ENCODE assay signal across 17 mouse cellular contexts in the genomic region with DNA sequence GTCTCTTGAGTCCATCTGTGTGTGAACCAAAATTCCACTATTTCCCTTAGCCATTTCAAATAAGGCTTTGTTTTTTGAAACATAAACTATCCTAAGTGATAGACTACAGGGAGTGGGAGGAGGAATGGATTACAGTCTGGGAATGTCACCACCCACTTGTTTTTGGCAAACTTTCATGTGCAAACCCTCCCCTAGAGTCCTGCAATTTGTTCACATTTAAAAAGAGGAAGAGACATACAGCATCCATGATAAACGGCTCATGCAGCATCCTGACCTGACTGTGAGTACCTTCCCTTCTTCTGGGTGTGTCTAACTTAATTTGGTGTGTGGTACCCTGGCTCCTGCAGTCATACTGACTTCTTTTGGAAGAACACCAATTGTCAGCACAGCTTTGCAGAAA.
DNase-seq lines count a peak whose midpoint lies in the region; ATAC-seq lines count a peak whose summit lies in the region.
"Had no signal": no experiment of that assay in that cellular context is flagged by ENCODE, and none has a peak within 500 bp of the region (broad histone marks: within the 10 kb centered on the region; RNA-seq: fewer than 3 reads in every experiment).

No protein-coding gene starts in this region.

- H3K27ac ChIP-seq in intestine, embryonic 15.5 days, result no peak overlapping the region
- no peak overlapping the region for H3K27ac ChIP-seq in embryonic facial prominence, embryonic 10.5 days (replicated peaks)
- H3K27ac ChIP-seq: heart, embryonic 13.5 days; macrophage; neural tube, embryonic 13.5 days had no signal

- peak; percentile 17 to 66 for DNase-seq in layer of hippocampus, adult 18-20 months (ENCODE audit: low spot score in 2 of 2)
- DNase-seq in layer of hippocampus, postnatal 25 days (ENCODE audit: extremely low spot score in 1 of 2, low spot score in 1 of 2), result no peak
- DNase-seq in 3T3-L1 (ENCODE audit: low read depth, low spot score), result peak; percentile 16
- DNase-seq in adipocyte (ENCODE audit: low spot score), result peak; percentile 3
- peak; percentile 37 for DNase-seq in layer of hippocampus, adult 9-11 months
- no peak for DNase-seq in embryonic facial prominence, embryonic 10.5 days (ENCODE audit: low spot score)
- DNase-seq in thymus, postnatal 25 days, result no peak
- DNase-seq: cerebellum, adult 11 months; liver had no signal

- H3K9me3 ChIP-seq in intestine, embryonic 15.5 days, result no peaks in the 10 kb centered on the region
- no peaks in the 10 kb centered on the region for H3K9me3 ChIP-seq in embryonic facial prominence, embryonic 10.5 days
- H3K9me3 ChIP-seq: heart, embryonic 13.5 days; neural tube, embryonic 13.5 days had no signal

- no peaks in the 10 kb centered on the region for H3K36me3 ChIP-seq in intestine, embryonic 15.5 days
- no peaks in the 10 kb centered on the region for H3K36me3 ChIP-seq in embryonic facial prominence, embryonic 10.5 days (replicated peaks)
- H3K36me3 ChIP-seq: heart, embryonic 13.5 days; neural tube, embryonic 13.5 days had no signal

- H3K9ac ChIP-seq in intestine, embryonic 15.5 days, result no peak overlapping the region
- H3K9ac ChIP-seq: heart, embryonic 13.5 days; neural tube, embryonic 13.5 days had no signal

- no peak for ATAC-seq in intestine, embryonic 15.5 days
- ATAC-seq: activated CD4-positive, CD25-positive, alpha-beta regulatory T cell, adult 4 months; CD4-positive, CD25-positive, alpha-beta regulatory T cell, adult 4 months; forebrain, embryonic 16.5 days; intestine, embryonic 16.5 days had no signal

- H3K4me3 ChIP-seq in intestine, embryonic 15.5 days (replicated peaks), result no peak overlapping the region
- no peak overlapping the region for H3K4me3 ChIP-seq in embryonic facial prominence, embryonic 10.5 days
- H3K4me3 ChIP-seq: heart, embryonic 13.5 days; neural tube, embryonic 13.5 days had no signal

- H3K4me2 ChIP-seq in intestine, embryonic 15.5 days (replicated peaks), result no peak overlapping the region
- H3K4me2 ChIP-seq: heart, embryonic 13.5 days; neural tube, embryonic 13.5 days had no signal

- H3K4me1 ChIP-seq in intestine, embryonic 15.5 days (replicated peaks), result no peaks in the 10 kb centered on the region
- no peaks in the 10 kb centered on the region for H3K4me1 ChIP-seq in embryonic facial prominence, embryonic 10.5 days
- H3K4me1 ChIP-seq: heart, embryonic 13.5 days; neural tube, embryonic 13.5 days had no signal

- no peaks in the 10 kb centered on the region for H3K27me3 ChIP-seq in intestine, embryonic 15.5 days (replicated peaks)
- H3K27me3 ChIP-seq in embryonic facial prominence, embryonic 10.5 days (replicated peaks; ENCODE audit: low read depth, poor library complexity, severe bottlenecking), result no peaks in the 10 kb centered on the region
- H3K27me3 ChIP-seq: heart, embryonic 13.5 days; neural tube, embryonic 13.5 days had no signal

- 52% methylated on average over 1 of the region's 1 CpGs for WGBS in intestine, embryonic 15.5 days
- WGBS in embryonic facial prominence, embryonic 10.5 days, result 88% methylated on average over 1 of the region's 1 CpGs

Comparison
In these comparisons a context has a peak if more than half of its experiments do, and no peak if none do; other contexts are left out.
1. DNase-seq: peak in layer of hippocampus, adult 18-20 months (2 of 2), 3T3-L1 (single experiment), adipocyte (single experiment) and layer of hippocampus, adult 9-11 months (single experiment); none in layer of hippocampus, postnatal 25 days (0 of 2), embryonic facial prominence, embryonic 10.5 days (single experiment) and thymus, postnatal 25 days (single experiment).